Mouse (Mus musculus) heart, adult 2 months (tissue): ENCODE data around the gene Prnp.

ENCODE experiments used
- CTCF ChIP-seq: fragments of 200-600 bp; IDR thresholded peaks from 2 replicates; pipeline ENCODE4 v1.8.1; 2022; ENCODE audit warnings: antibody characterized with exemption, mild to moderate bottlenecking, moderate library complexity
- EP300 ChIP-seq: fragments of 200-500 bp; IDR thresholded peaks from 2 replicates; pipeline ENCODE4 v1.6.1; 2011; ENCODE audit warnings: low read depth, low read length, control low read depth; ENCODE audit not compliant: insufficient read depth
- POLR2A ChIP-seq: fragments of 200-500 bp; IDR thresholded peaks from 2 replicates; pipeline ENCODE4 v1.6.1; 2011; ENCODE audit warnings: mild to moderate bottlenecking, low read depth, low read length, control low read depth; ENCODE audit not compliant: insufficient read depth

- TF ChIP-seq CTCF (no peak), POLR2A (no peak), EP300 (no peak)
Observed at GRCm38 (mm10) chr2:131933013-131933412, 23.3 kb downstream of the Prnp start.
